9 mouse cellular contexts compared by ENCODE assay signal in the genomic region with DNA sequence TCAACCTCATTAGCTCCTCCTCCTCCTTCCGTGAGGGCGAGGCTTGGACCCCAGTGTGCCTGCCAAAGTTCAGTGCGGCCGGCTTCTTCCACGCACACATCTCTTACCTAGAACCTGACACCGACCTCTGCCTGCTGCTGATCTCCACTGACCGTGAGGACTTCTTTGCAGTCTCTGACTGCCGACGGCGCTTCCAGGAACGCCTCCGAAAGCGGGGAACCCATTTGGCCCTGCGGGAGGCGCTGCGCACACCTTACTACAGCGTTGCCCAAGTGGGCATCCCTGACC. TPM values are rescaled to one million over a fixed set of nuclear protein-coding genes. Genes with fewer than 3 reads are reported as not detected.
DNase-seq lines count a peak whose midpoint lies in the region; ATAC-seq and TF ChIP-seq lines count a peak whose summit lies in the region.
"Had no signal": no experiment of that assay in that cellular context is flagged by ENCODE, and none has a peak within 500 bp of the region (broad histone marks: within the 10 kb centered on the region; RNA-seq: fewer than 3 reads in every experiment).

No protein-coding gene starts in this region.

- H3K4me1 ChIP-seq in liver, embryonic 11.5 days (replicated peaks; ENCODE audit: control insufficient read depth, insufficient read depth, low read length), result peaks cover 8% of the 10 kb centered on the region
- H3K4me1 ChIP-seq in forebrain, embryonic 13.5 days, result peaks cover 19% of the 10 kb centered on the region
- peaks cover 25% of the 10 kb centered on the region for H3K4me1 ChIP-seq in limb, embryonic 13.5 days
- peaks cover 18% of the 10 kb centered on the region for H3K4me1 ChIP-seq in small intestine, adult 2 months (ENCODE audit: control insufficient read depth, insufficient read depth, insufficient read length, low read length)

- ATAC-seq in liver, embryonic 11.5 days (replicated peaks; ENCODE audit: low FRiP score), result no peak
- no peak for ATAC-seq in forebrain, embryonic 13.5 days
- ATAC-seq in limb, embryonic 13.5 days (ENCODE audit: low FRiP score, low read depth), result peak; percentile 18; the same call in 1 of the 2 replicates

- H3K9ac ChIP-seq in liver, embryonic 11.5 days (ENCODE audit: low read depth, low read length), result no peak overlapping the region
- peak overlapping the region; percentile 65 for H3K9ac ChIP-seq in forebrain, embryonic 13.5 days
- H3K9ac ChIP-seq in limb, embryonic 13.5 days, result no peak overlapping the region

- TF ChIP-seq CTCF in small intestine, adult 2 months (IDR thresholded peaks at IDR 0.05; ENCODE audit: extremely low read depth, insufficient read length, insufficient replicate concordance, low read depth, low read length), result no peak

- H3K4me3 ChIP-seq in liver, embryonic 11.5 days (ENCODE audit: low read depth, low read length), result peak overlapping the region; percentile 9
- H3K4me3 ChIP-seq in forebrain, embryonic 13.5 days, result peak overlapping the region; percentile 36
- H3K4me3 ChIP-seq in limb, embryonic 13.5 days, result peak overlapping the region; percentile 39
- H3K4me3 ChIP-seq in small intestine, adult 2 months (ENCODE audit: low read depth, low read length), result peak overlapping the region; percentile 16
- H3K4me3 ChIP-seq: gastrocnemius, adult 2 months had no signal

- TF ChIP-seq POLR2A in small intestine, adult 2 months (IDR thresholded peaks at IDR 0.05; ENCODE audit: low read depth, low read length), result no peak

- 25% methylated on average over 17 of the region's 17 CpGs for WGBS in liver, embryonic 11.5 days
- 10% methylated on average over 17 of the region's 17 CpGs for WGBS in forebrain, embryonic 13.5 days
- 10% methylated on average over 17 of the region's 17 CpGs for WGBS in limb, embryonic 13.5 days
- 28% methylated on average over 17 of the region's 17 CpGs for whole genome bisulfite sequencing in small intestine, adult 2 months

- no peaks in the 10 kb centered on the region for H3K36me3 ChIP-seq in liver, embryonic 11.5 days (ENCODE audit: control insufficient read depth, insufficient read depth, low read length)
- peaks cover 31% of the 10 kb centered on the region; the same call in 1 of the 2 replicates for H3K36me3 ChIP-seq in forebrain, embryonic 13.5 days (ENCODE audit: poor library complexity, severe bottlenecking)
- peaks cover 18% of the 10 kb centered on the region for H3K36me3 ChIP-seq in limb, embryonic 13.5 days
- peaks cover 50% of the 10 kb centered on the region for H3K36me3 ChIP-seq in small intestine, adult 2 months (ENCODE audit: control insufficient read depth, insufficient read depth, low read length)

- H3K9me3 ChIP-seq in liver, embryonic 11.5 days (ENCODE audit: control insufficient read depth, low read length), result no peaks in the 10 kb centered on the region
- no peaks in the 10 kb centered on the region for H3K9me3 ChIP-seq in forebrain, embryonic 13.5 days (replicated peaks)
- H3K9me3 ChIP-seq in limb, embryonic 13.5 days, result no peaks in the 10 kb centered on the region

- H3K27me3 ChIP-seq in liver, embryonic 11.5 days (replicated peaks; ENCODE audit: control insufficient read depth, insufficient read depth, low read length), result peaks cover 5% of the 10 kb centered on the region
- peaks cover 23% of the 10 kb centered on the region for H3K27me3 ChIP-seq in forebrain, embryonic 13.5 days
- peaks cover 23% of the 10 kb centered on the region for H3K27me3 ChIP-seq in limb, embryonic 13.5 days
- no peaks in the 10 kb centered on the region for H3K27me3 ChIP-seq in small intestine, adult 2 months (ENCODE audit: control insufficient read depth, insufficient read depth, low read length)

- H3K27ac ChIP-seq in liver, embryonic 11.5 days (ENCODE audit: low read depth, low read length), result no peak overlapping the region
- no peak overlapping the region for H3K27ac ChIP-seq in forebrain, embryonic 13.5 days
- H3K27ac ChIP-seq in limb, embryonic 13.5 days, result no peak overlapping the region
- H3K27ac ChIP-seq in small intestine, adult 2 months (ENCODE audit: insufficient read depth, low read depth, low read length), result no peak overlapping the region
- H3K27ac ChIP-seq: gastrocnemius, adult 2 months had no signal

- DNase-seq in liver, embryonic 11.5 days (ENCODE audit: low spot score), result no peak
- DNase-seq in liver, result no peak
- no peak for DNase-seq in thymus, postnatal 14 days
- DNase-seq in spleen, adult 18-20 months, result no peak
- DNase-seq in MN1 (ENCODE audit: low spot score), result no peak

- H3K4me2 ChIP-seq in liver, embryonic 11.5 days, result peak overlapping the region; percentile 53
- peak overlapping the region; percentile 66 for H3K4me2 ChIP-seq in forebrain, embryonic 13.5 days
- peak overlapping the region; percentile 66 for H3K4me2 ChIP-seq in limb, embryonic 13.5 days (replicated peaks)

RNA-seq across cellular contexts. Expression of a gene that starts 5.1 kb away (rescaled TPM):
- polyA plus RNA-seq in liver, embryonic 11.5 days (2014; fragmentation: Nextera tagmentation; extraction: Ambion mirVana), result 1.3 and 1.5 TPM in 2 replicates
- polyA plus RNA-seq in forebrain, embryonic 13.5 days (2015; fragmentation: Nextera tagmentation; extraction: Ambion mirVana), result 0.46 and 0.74 TPM in 2 replicates
- polyA plus RNA-seq in limb, embryonic 13.5 days (2015; fragmentation: Nextera tagmentation; extraction: Ambion mirVana), result 3.2 and 3.3 TPM in 2 replicates
- polyA plus RNA-seq in small intestine, adult 2 months (2012; rRNA removed), result 46.4 and 94.7 TPM in 2 replicates

RNA-seq across cellular contexts. Expression of a gene that starts 13.6 kb away (rescaled TPM):
- 8.9 and 11.0 TPM in 2 replicates for polyA plus RNA-seq in liver, embryonic 11.5 days (2014; fragmentation: Nextera tagmentation; extraction: Ambion mirVana)
- 18.9 and 20.6 TPM in 2 replicates for polyA plus RNA-seq in forebrain, embryonic 13.5 days (2015; fragmentation: Nextera tagmentation; extraction: Ambion mirVana)
- polyA plus RNA-seq in limb, embryonic 13.5 days (2015; fragmentation: Nextera tagmentation; extraction: Ambion mirVana), result 11.0 and 13.4 TPM in 2 replicates
- 59.0 and 147 TPM in 2 replicates for polyA plus RNA-seq in small intestine, adult 2 months (2012; rRNA removed)

RNA-seq across cellular contexts. Expression of a gene that starts 26.7 kb away (rescaled TPM):
- not detected in 2 replicates for polyA plus RNA-seq in liver, embryonic 11.5 days (2014; fragmentation: Nextera tagmentation; extraction: Ambion mirVana)
- not detected in 2 replicates for polyA plus RNA-seq in forebrain, embryonic 13.5 days (2015; fragmentation: Nextera tagmentation; extraction: Ambion mirVana)
- not detected in 2 replicates for polyA plus RNA-seq in limb, embryonic 13.5 days (2015; fragmentation: Nextera tagmentation; extraction: Ambion mirVana)
- polyA plus RNA-seq in small intestine, adult 2 months (2012; rRNA removed), result not detected in 2 replicates

RNA-seq across cellular contexts. Expression of a gene that starts 28.5 kb away (rescaled TPM):
- polyA plus RNA-seq in liver, embryonic 11.5 days (2014; fragmentation: Nextera tagmentation; extraction: Ambion mirVana), result 60.0 and 60.9 TPM in 2 replicates
- polyA plus RNA-seq in forebrain, embryonic 13.5 days (2015; fragmentation: Nextera tagmentation; extraction: Ambion mirVana), result 125 and 129 TPM in 2 replicates
- polyA plus RNA-seq in limb, embryonic 13.5 days (2015; fragmentation: Nextera tagmentation; extraction: Ambion mirVana), result 94.7 and 97.7 TPM in 2 replicates
- polyA plus RNA-seq in small intestine, adult 2 months (2012; rRNA removed), result 4.2 and 16.4 TPM in 2 replicates

RNA-seq across cellular contexts. Expression of a gene that starts 33.9 kb away (rescaled TPM):
- polyA plus RNA-seq in liver, embryonic 11.5 days (2014; fragmentation: Nextera tagmentation; extraction: Ambion mirVana), result 0.56 and 0.88 TPM in 2 replicates
- polyA plus RNA-seq in forebrain, embryonic 13.5 days (2015; fragmentation: Nextera tagmentation; extraction: Ambion mirVana), result 23.6 and 27.2 TPM in 2 replicates
- 9.8 and 10.0 TPM in 2 replicates for polyA plus RNA-seq in limb, embryonic 13.5 days (2015; fragmentation: Nextera tagmentation; extraction: Ambion mirVana)
- 0.35 TPM in 1 of 2 replicates, not detected in the other for polyA plus RNA-seq in small intestine, adult 2 months (2012; rRNA removed)

Comparison
In these comparisons a context has a peak if more than half of its experiments do, and no peak if none do; other contexts are left out.
1. RNA of a gene that starts 5.1 kb away (polyA plus RNA-seq): 46.4 to 94.7 TPM in small intestine, adult 2 months; 3.2 to 3.3 TPM in limb, embryonic 13.5 days, 1.3 to 1.5 TPM in liver, embryonic 11.5 days and 0.46 to 0.74 TPM in forebrain, embryonic 13.5 days; every median in the first group is over 10 times any median in the second.
2. Peak in every context shown above with its lines, with median percentiles within 50 percentile points of each other: H3K4me2 ChIP-seq and H3K4me3 ChIP-seq.